Mouse (Mus musculus) E14TG2a.4 (cell line): Measurements from ENCODE around the gene Unc5c.

ENCODE experiments used
- CTCF ChIP-seq: conservative IDR thresholded peaks from 2 replicates; pipeline ENCODE4 v1.5.1; 2014; ENCODE audit warnings: low read length
- POU5F1 ChIP-seq: IDR thresholded peaks from 2 replicates; pipeline ENCODE4 v1.6.1; 2014; ENCODE audit warnings: low read length, borderline replicate concordance

DNA sequence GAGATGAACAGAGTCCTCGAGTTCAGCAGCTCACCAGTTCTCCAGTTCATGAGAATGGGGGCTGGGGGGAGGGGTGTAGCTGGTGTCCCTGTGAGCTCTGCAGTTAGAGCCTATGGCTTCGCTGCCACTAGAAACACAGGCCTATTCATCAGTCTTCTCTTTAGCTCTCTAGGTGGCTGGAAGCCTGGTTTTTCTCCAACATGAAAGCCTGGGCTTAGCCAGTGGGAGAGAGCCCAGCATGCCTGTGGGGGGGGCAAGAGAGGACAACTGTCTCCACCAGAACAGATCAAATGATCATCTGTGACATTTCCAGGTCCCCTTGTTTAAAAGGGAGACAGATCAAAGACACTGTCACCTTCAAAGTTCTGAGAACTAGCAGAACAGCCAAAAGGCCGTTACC is 84.6 kb downstream of the Unc5c start:
- no peak for TF ChIP-seq CTCF
- no peak for TF ChIP-seq POU5F1
